Mouse (Mus musculus) left cerebral cortex, postnatal 25 days (tissue): ENCODE results near the gene Olfr318. TPM values are rescaled to one million over a fixed set of nuclear protein-coding genes. Genes with fewer than 3 reads are reported as not detected.
"Not testable (repeated sequence)": the region's sequence is repeated elsewhere in the genome, so short reads cannot be mapped to it uniquely, and the experiment has no call there.

ENCODE experiments used
- DNase-seq, 2 experiments: peaks; one replicate each; pipeline ENCODE4 v3.0.0; 2022; ENCODE audit warnings: low spot score in 2 of 2, mixed read lengths in 1 of 2
- intact Hi-C: fragments of 180-260 bp; cut with DNase I; formaldehyde crosslinking; loops from one replicate; pipeline ENCODE4 v1.15.1; 2025
- total RNA-seq, 2 experiments: library from RNA; stranded (reverse); gene quantifications; 2 replicates each; pipeline ENCODE4 v1.2.3; 2021

The Olfr318 gene
- not detected for total RNA-seq

- intact Hi-C loops = no loop called here
- no peak for DNase-seq
These were observed at the start of gene Olfr318 for GRCm38 (mm10) chr11:58723914-58724313. Olfr318 (minus strand) TSS chr11:58724014.

DNA sequence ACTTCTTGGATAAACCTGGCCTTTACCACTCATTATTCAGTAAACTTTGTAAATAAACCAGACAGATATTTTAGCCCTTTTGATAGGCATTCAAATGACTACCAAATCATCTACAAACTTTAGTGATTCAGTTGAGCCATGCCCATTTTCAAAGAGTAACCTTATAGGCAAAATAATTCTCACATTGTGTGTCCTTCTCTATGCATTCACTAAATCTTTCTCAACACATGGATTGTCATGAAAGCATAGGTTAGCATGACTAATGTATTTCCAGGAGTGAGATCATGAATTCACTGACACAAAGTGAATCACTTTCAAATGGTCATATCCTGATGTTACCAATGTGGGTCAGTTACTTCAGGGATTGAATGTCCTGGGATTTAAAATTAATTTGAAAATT lies 49.1 kb upstream of the Olfr318 start, which contains the start of gene Olfr315:
Gene Olfr315 (plus strand): TSS at position 301 of the 400 bp plus-strand sequence.
- no peak for DNase-seq
- intact Hi-C loops = no loop called here

- DNase-seq = no peak
- intact Hi-C loops = no loop called here
These were observed 28.6 kb upstream of the Olfr318 start, which contains the start of gene Olfr316 for GRCm38 (mm10) chr11:58752434-58752833. Olfr316 (plus strand) TSS chr11:58752734.

DNA sequence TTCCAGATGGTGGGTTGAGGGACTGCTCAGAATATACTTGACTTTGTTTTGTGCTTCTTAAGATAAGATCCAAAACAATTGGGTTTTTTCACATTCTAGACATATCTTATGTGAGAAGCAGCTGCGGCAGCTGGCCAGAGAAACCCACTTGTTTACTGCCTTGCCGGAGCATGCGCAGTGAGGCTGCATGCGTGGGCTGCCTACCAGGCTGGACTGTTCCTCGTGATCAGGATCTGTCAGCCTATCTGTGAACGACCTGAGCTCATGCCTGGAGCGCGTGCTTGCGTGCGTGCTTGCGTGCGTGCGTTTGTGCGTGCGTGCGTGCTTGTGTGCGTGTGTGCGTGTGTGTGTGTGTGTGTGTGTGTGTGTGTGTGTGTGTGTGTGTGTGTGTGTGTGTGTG lies 27.3 kb upstream of the Olfr318 start:
- intact Hi-C loops = not testable (repeated sequence)
- DNase-seq = peak; percentile 42 to 81

DNA sequence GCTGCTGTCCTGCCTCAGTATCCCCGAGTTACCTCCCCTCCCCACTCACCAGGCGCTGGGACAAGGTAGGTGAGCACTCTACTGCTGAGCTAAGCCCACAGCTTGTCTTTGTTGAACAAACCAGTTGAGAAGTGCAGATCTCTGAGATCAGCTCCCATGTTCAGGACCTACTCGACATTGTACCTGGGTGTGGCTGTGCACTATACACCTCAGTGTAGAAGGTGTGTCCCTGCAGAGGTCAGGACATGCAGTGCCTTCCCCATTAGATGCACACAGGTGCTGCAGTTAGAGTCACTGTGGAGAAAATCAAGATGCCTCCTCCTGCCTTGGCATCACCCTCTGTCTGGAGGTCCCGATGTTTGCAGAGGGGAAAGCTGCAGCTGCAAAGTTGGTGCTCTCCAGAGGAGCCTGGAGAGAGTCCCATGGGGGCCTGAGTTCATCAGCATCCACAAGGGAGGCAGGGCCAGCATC lies 15.0 kb upstream of the Olfr318 start, which contains the start of gene Olfr317:
Gene Olfr317 (minus strand): TSS at position 421 of the 471 bp plus-strand sequence.
- DNase-seq = no peak
- intact Hi-C loops = no loop called here

- intact Hi-C loops = no loop called here
- DNase-seq = peak; percentile 21 to 80
These were observed 9.6 kb upstream of the Olfr318 start for GRCm38 (mm10) chr11:58733372-58733771.

- intact Hi-C loops, DNase-seq: not testable (repeated sequence)
These were observed 4.3 kb upstream of the Olfr318 start for GRCm38 (mm10) chr11:58727896-58728650.

DNA sequence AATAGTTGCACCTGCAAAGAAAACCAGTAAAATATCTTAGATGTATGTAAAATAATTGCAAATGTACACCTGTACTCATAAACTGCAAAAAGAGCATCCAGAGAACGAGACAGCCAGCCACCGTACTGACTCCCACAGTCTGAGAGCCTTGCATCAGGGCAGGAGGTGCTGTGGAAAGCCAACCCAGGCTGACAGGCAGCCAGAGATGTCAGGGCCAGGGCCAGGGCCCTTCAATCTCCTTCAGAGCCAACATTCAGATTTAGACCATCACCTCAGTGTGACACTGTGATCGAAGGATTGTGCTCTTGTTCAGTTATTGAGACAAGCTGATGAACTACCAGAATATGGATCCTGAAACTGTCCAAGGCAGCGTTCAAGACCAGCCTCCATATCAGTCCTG lies 4.1 kb downstream of the Olfr318 start:
- DNase-seq = no peak
- intact Hi-C loops = no loop called here

- intact Hi-C loops, DNase-seq: not testable (repeated sequence)
These were observed 6.1 kb downstream of the Olfr318 start for GRCm38 (mm10) chr11:58717723-58718122.

DNA sequence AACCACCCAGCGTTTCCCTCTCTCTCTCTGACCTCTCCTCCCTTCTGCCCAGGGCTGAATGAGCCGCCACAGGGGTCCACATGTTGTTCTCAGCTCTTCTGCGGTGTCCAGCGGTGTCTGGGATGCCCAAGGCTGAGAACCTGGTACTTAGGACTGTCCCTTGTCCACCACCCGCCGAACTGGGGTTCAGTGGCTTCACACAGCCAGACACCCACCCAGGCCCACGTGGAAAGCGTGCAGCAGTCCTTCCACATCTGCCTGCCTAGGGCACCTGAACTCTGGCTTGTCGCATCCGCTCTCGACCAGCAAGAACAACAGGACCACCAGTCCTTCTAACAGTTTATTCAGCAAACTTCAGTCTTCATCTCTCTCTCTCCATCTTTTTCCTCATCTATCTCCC lies 14.7 kb downstream of the Olfr318 start:
- intact Hi-C loops = no loop called here
- no peak for DNase-seq

DNA sequence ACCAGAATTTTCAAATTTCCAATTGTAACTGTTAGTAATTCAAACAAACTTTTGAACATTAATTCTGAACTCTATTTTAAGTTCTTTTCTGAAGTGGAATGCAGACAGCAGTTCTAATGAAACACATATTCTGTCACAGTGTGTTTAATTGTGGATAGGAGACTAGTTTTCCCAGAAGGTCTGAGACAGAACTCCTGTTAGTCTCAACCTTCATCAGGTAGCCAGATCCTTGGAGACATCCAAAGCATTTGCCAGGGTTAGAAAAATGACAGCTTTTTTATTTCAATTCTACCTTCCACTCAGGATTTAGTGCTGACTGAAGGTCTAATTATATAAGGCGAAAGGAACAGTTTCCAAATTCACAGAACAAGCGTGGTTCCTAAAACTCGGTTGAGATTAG lies 25.0 kb downstream of the Olfr318 start, which contains the start of gene Olfr319:
Gene Olfr319 (plus strand): TSS at position 301 of the 400 bp plus-strand sequence.
- no peak for DNase-seq
- intact Hi-C loops = no loop called here

DNA sequence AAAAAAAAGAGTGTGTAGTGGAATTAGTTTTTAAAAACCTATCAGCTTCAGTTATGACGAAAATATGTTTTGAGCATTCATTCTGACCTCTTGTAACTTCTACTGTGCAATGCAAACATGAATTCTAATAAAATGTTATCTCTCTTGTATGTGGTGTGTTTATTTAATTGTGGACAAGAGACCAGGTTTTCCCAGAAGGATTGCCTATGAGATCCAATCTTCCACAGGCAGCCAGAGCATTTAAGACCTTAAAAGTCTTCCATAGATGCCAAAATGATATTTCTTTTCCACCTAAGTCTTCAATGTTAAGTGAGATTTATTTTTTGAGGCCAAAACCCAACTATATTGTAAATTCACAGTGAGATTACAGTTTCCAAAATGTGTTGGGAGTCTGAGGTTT lies 43.0 kb downstream of the Olfr318 start, which contains the start of gene Olfr320:
Gene Olfr320 (plus strand): TSS at position 301 of the 400 bp plus-strand sequence.
- DNase-seq = no peak
- intact Hi-C loops = no loop called here

DNA sequence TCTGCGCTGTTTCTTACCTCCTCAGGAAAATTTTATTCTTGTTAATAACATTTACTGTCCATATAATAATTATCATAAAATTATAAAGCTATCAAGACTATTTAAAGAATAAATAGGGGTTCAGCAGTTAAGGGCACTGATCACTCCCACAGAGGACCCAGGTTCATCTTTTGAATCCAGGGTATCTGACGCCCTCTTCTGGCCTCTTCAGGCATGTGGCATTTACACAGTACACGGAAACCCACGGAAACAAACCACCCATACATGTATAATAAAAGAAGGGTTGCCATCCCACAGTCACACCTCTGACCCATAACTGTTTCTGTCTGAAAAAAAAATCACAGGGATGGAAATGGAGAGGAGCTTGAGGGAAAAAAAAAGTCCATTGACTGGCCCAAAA lies 52.0 kb downstream of the Olfr318 start:
- intact Hi-C loops = no loop called here
- no peak for DNase-seq

- intact Hi-C loops = no loop called here
- no peak for DNase-seq
These were observed 54.6 kb downstream of the Olfr318 start for GRCm38 (mm10) chr11:58669252-58669651.

Other genes starting within 250 kb of the Olfr318 start
- not detected for gene Olfr332, start 231.5 kb downstream of the Olfr318 start, total RNA-seq
- gene Olfr331, start 221.4 kb downstream of the Olfr318 start, total RNA-seq = not detected
- gene Olfr330, start 189.2 kb downstream of the Olfr318 start, total RNA-seq = not detected
- gene Olfr329-ps, start 177.6 kb downstream of the Olfr318 start, total RNA-seq = not detected
- under 1 TPM; 0.21 TPM for gene Olfr328, start 168.4 kb downstream of the Olfr318 start, total RNA-seq
- not detected for gene Olfr224, start 153.5 kb downstream of the Olfr318 start, total RNA-seq
- not detected for gene Olfr325, start 146.3 kb downstream of the Olfr318 start, total RNA-seq
- not detected for gene Olfr324, start 128.9 kb downstream of the Olfr318 start, total RNA-seq
- gene 2210407C18Rik, start 107.9 kb downstream of the Olfr318 start, total RNA-seq = not detected
- gene Olfr323, start 93.5 kb downstream of the Olfr318 start, total RNA-seq = not detected
- not detected for gene Trim58, start 83.5 kb downstream of the Olfr318 start, total RNA-seq
- not detected for gene Olfr322, start 65.2 kb downstream of the Olfr318 start, total RNA-seq
- gene Olfr320, start 42.9 kb downstream of the Olfr318 start, total RNA-seq = not detected
- not detected for gene Olfr319, start 24.9 kb downstream of the Olfr318 start, total RNA-seq
- not detected for gene Olfr317, start 15.2 kb upstream of the Olfr318 start, total RNA-seq
- 1 to 10 TPM in 1 of 2 experiments, under 1 TPM in 1; 0.44 to 1.1 TPM for gene Olfr316, start 28.7 kb upstream of the Olfr318 start, total RNA-seq
- not detected for gene Olfr315, start 49.2 kb upstream of the Olfr318 start, total RNA-seq
- gene Olfr314, start 58.9 kb upstream of the Olfr318 start, total RNA-seq = not detected
- 1 to 10 TPM; 1.2 to 3.0 TPM for gene Fam183b, start 77.9 kb upstream of the Olfr318 start, total RNA-seq
- gene Olfr313, start 91.0 kb upstream of the Olfr318 start, total RNA-seq = not detected
- gene Olfr312, start 105.2 kb upstream of the Olfr318 start, total RNA-seq = not detected
- under 1 TPM in 1 of 2 experiments, not detected in 1; 0.21 TPM for gene Olfr311, start 115.2 kb upstream of the Olfr318 start, total RNA-seq
- gene Gm12258, start 123.1 kb upstream of the Olfr318 start, total RNA-seq = 10 to 100 TPM; 18.4 to 21.5 TPM
- gene 2810021J22Rik, start 143.2 kb upstream of the Olfr318 start, total RNA-seq = 10 to 100 TPM in 1 of 2 experiments, 1 to 10 TPM in 1; 9.3 to 10.2 TPM
- gene Zfp39, start 180.2 kb upstream of the Olfr318 start, total RNA-seq = 1 to 10 TPM; 8.2 to 9.4 TPM
- not detected for gene Btnl10, start 193.9 kb upstream of the Olfr318 start, total RNA-seq
- 100 to 1,000 TPM; 480 to 498 TPM for gene Rnf187, start 214.9 kb upstream of the Olfr318 start, total RNA-seq
- gene Hist3h2ba, start 224.9 kb upstream of the Olfr318 start, total RNA-seq = 100 to 1,000 TPM in 1 of 2 experiments, 10 to 100 TPM in 1; 90.4 to 111 TPM
- gene Hist3h2a, start 230.7 kb upstream of the Olfr318 start, total RNA-seq = 10 to 100 TPM; 62.2 to 64.8 TPM
- 1 to 10 TPM; 5.4 TPM for gene Trim17, start 230.7 kb upstream of the Olfr318 start, total RNA-seq